Mouse (Mus musculus) liver, adult 2 months (tissue): ENCODE results near the gene Tmem199. TPM values are rescaled to one million over a fixed set of nuclear protein-coding genes. Genes with fewer than 3 reads are reported as not detected.

ENCODE experiments used
- DNase-seq: peaks from one replicate; pipeline ENCODE4 v3.0.0-alpha.2; 2011; ENCODE audit warnings: low read depth, low spot score; ENCODE audit errors: extremely low read depth
- H3K27ac ChIP-seq: fragments of 200-500 bp; replicated peaks from 2 replicates; pipeline ENCODE4 v1.5.1; 2012; ENCODE audit warnings: low read depth, mild to moderate bottlenecking, control low read depth, inconsistent platforms, low read length; ENCODE audit not compliant: insufficient read depth
- H3K27me3 ChIP-seq: fragments of 200-500 bp; 2 replicates; pipeline ENCODE4 v1.6.1; 2012; ENCODE audit warnings: mild to moderate bottlenecking, moderate library complexity, low read length, inconsistent platforms; ENCODE audit not compliant: control insufficient read depth, insufficient read depth
- H3K36me3 ChIP-seq: fragments of 200-500 bp; 2 replicates; pipeline ENCODE4 v1.6.1; 2012; ENCODE audit warnings: low read length, inconsistent platforms; ENCODE audit not compliant: control insufficient read depth, insufficient read depth
- H3K4me1 ChIP-seq: fragments of 200-500 bp; 2 replicates; pipeline ENCODE4 v1.6.1; 2011; ENCODE audit warnings: low read length; ENCODE audit not compliant: control insufficient read depth, insufficient read depth
- H3K4me3 ChIP-seq: fragments of 200-500 bp; 2 replicates; pipeline ENCODE4 v1.5.1; 2011; ENCODE audit warnings: low read depth, mild to moderate bottlenecking, control low read depth, low read length, moderate library complexity; ENCODE audit not compliant: insufficient read depth
- H3K79me2 ChIP-seq: fragments of 200-500 bp; 2 replicates; pipeline ENCODE4 v1.6.1; 2012; ENCODE audit warnings: inconsistent platforms, mild to moderate bottlenecking, low read length, moderate library complexity; ENCODE audit not compliant: control insufficient read depth, insufficient read depth
- H3K9ac ChIP-seq: fragments of 200-500 bp; 2 replicates; pipeline ENCODE4 v1.6.1; 2012; ENCODE audit warnings: low read depth, mild to moderate bottlenecking, control low read depth, inconsistent platforms, low read length
- CTCF ChIP-seq: fragments of 200-500 bp; IDR thresholded peaks from 2 replicates; pipeline ENCODE4 v1.5.1; 2011; ENCODE audit warnings: low read depth, low read length, control low read depth
- POLR2A ChIP-seq: fragments of 200-500 bp; IDR thresholded peaks from 2 replicates; pipeline ENCODE4 v1.6.1; 2011; ENCODE audit warnings: low read length, control low read depth; ENCODE audit not compliant: insufficient read depth; ENCODE audit errors: extremely low read depth
- WGBS: fragments of 180-500 bp; shearing (Covaris S2); methylation state at CpG from one replicate; pipeline ENCODE4 v1.1.7; 2018; 5-methylcytosine and 5-hydroxymethylcytosine counted together
- polyA plus RNA-seq: library from polyadenylated mRNA; depleted of rRNA; stranded (reverse); fragments of >200 nt; gene quantifications from 2 replicates; pipeline ENCODE4 v1.2.3, GENCODE M21; 2012
- total RNA-seq: library from RNA; depleted of rRNA; stranded (reverse); fragments of >200 nt; gene quantifications from 2 replicates; pipeline ENCODE4 v1.2.3, GENCODE M21; 2014

Gene Tmem199
- total and polyA plus RNA-seq, 2 experiments = 6.1 to 7.7 TPM

GRCm38 (mm10) chr11:78521880-78522279 lies 9.9 kb upstream of the Tmem199 start:
- Histone ChIP-seq H3K4me3 (no peak overlapping the region), H3K36me3 (peaks cover 70% of the 10 kb centered on the region), H3K27ac (no peak overlapping the region), H3K79me2 (no peaks in the 10 kb centered on the region), H3K4me1 (no peaks in the 10 kb centered on the region), H3K9ac (no peak overlapping the region), H3K27me3 (no peaks in the 10 kb centered on the region)
- WGBS = 67% methylated on average over 3 of the region's 3 CpGs
- DNase-seq = no peak
- no peak for TF ChIP-seq POLR2A
- no peak for TF ChIP-seq CTCF

DNA sequence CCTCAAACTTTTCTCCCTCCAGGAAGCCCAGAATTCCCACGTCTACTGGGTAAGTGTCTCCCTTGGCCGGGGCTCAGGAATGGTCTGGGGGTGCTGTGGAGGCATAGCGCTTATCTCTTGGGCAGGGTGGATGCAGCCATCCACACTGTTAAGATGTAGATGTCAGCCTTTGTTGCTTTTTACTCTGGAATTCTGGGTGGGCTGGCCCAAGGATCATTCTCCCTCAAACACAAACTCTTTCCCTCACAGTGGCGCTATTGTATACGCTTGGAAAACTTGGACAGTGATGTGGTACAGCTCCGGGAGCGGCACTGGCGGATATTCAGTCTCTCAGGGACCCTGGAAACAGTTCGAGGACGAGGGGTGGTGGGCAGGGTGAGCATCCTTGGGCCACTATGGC lies 7.0 kb upstream of the Tmem199 start:
- no peak for DNase-seq
- WGBS = 91% methylated on average over 10 of the region's 10 CpGs
- H3K27ac ChIP-seq = no peak overlapping the region
- no peaks in the 10 kb centered on the region for H3K27me3 ChIP-seq
- H3K9ac ChIP-seq = no peak overlapping the region
- no peak overlapping the region for H3K4me3 ChIP-seq
- H3K4me1 ChIP-seq = no peaks in the 10 kb centered on the region
- TF ChIP-seq CTCF (no peak), POLR2A (no peak)
- no peaks in the 10 kb centered on the region for H3K79me2 ChIP-seq
- peaks cover 70% of the 10 kb centered on the region for H3K36me3 ChIP-seq

DNA sequence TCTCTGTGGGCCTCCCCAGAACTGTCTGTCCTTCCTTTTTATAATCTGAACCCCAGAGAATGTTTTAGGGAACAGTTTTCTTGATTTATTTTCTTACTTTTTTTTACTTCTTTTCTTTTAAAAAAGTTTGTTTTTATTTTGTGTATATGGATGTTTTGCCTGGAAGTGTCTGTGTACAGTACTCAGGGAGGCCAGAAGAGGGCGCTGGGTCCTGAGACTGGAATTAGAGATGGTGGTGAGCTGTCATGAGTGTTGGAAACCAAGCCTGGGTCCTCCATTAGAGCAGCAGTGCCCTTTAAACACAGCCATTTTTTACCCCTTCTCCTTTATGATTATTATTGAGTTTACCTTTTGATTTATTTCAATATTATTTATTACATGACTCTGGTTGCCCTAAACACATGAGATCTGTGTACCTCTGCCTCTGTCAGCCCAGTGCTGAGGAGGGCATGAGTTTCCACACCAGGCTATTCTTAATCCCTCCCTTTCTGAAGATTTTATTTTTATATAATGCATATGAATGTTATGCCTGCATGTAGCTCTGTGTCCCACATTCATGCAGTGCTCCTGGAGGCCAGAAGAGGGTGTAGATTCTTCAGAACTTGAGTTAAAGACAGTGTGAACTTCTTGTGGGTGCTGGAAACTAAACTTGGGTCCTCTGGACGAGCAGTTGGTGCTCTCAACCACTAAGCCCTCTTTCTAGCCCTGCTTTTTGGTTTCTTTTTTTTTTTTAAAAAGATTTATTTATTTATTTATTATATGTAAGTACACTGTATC lies 3.8 kb upstream of the Tmem199 start:
- Histone ChIP-seq H3K36me3 (peaks cover 40% of the 10 kb centered on the region), H3K9ac (no peak overlapping the region), H3K27me3 (no peaks in the 10 kb centered on the region)

GRCm38 (mm10) chr11:78513106-78513790 lies 1.3 kb upstream of the Tmem199 start:
- DNase-seq = no peak
- 0 out of 2 replicates have a peak overlapping the region, but pooled peaks have one; percentile 32 for H3K9ac ChIP-seq
- no peak overlapping the region for H3K27ac ChIP-seq
- H3K4me3 ChIP-seq = peak overlapping the region; percentile 19; the same call in 1 of the 2 replicates
- H3K79me2 ChIP-seq = peaks cover 3% of the 10 kb centered on the region; the same call in 1 of the 2 replicates
- no peaks in the 10 kb centered on the region for H3K27me3 ChIP-seq
- 65% methylated on average over 3 of the region's 3 CpGs for WGBS
- peaks cover 34% of the 10 kb centered on the region for H3K36me3 ChIP-seq
- H3K4me1 ChIP-seq = 0 out of 2 replicates have a peak, but pooled peaks cover 3% of the 10 kb centered on the region
- TF ChIP-seq POLR2A (no peak), CTCF (no peak)

More for the DNA sequence above, 3.8 kb upstream of the Tmem199 start:
- Histone ChIP-seq H3K4me1 (0 out of 2 replicates have a peak, but pooled peaks cover 3% of the 10 kb centered on the region), H3K4me3 (no peak overlapping the region), H3K79me2 (peaks cover 3% of the 10 kb centered on the region; the same call in 1 of the 2 replicates), H3K27ac (no peak overlapping the region)
- DNase-seq = no peak
- WGBS = 70% methylated on average over 2 of the region's 2 CpGs
- TF ChIP-seq POLR2A (no peak), CTCF (peak; percentile 62)

- H3K4me3 ChIP-seq = no peak overlapping the region
- H3K27ac ChIP-seq = no peak overlapping the region
- 75% methylated on average over 5 of the region's 5 CpGs for WGBS
- TF ChIP-seq CTCF (peak; percentile 54; the same call in 1 of the 2 replicates), POLR2A (no peak)
- no peak for DNase-seq
- H3K36me3 ChIP-seq = peaks cover 19% of the 10 kb centered on the region; the same call in 1 of the 2 replicates
- no peak overlapping the region for H3K9ac ChIP-seq
- H3K79me2 ChIP-seq = peaks cover 3% of the 10 kb centered on the region; the same call in 1 of the 2 replicates
- 0 out of 2 replicates have a peak, but pooled peaks cover 3% of the 10 kb centered on the region for H3K4me1 ChIP-seq
- no peaks in the 10 kb centered on the region for H3K27me3 ChIP-seq
Observed at GRCm38 (mm10) chr11:78509148-78509547, 2.8 kb downstream of the Tmem199 start.

DNA sequence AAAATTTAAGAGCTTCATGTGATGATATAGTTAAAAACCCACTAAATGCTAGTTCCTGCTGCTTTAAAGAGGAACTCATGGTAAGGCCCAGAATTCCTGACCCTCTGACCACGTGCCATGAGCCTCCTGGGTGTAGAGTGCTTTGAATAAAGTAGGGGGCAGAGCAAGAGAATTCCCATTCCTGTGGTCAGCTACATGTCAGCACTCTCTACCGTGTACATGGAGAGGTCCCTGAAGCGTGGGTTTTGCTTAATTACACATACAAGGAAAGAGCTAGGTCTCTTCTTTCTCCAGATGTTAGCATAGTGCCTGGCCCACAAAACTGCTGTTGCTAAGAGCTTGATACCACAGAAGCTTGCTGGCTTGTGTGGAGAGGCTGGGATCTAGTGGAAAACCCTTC lies 6.5 kb downstream of the Tmem199 start:
- DNase-seq = no peak
- TF ChIP-seq POLR2A = no peak
- TF ChIP-seq CTCF = no peak
- peaks cover 26% of the 10 kb centered on the region for H3K36me3 ChIP-seq
- H3K79me2 ChIP-seq = peaks cover 2% of the 10 kb centered on the region; the same call in 1 of the 2 replicates
- H3K4me1 ChIP-seq = peaks cover 15% of the 10 kb centered on the region
- H3K27me3 ChIP-seq = no peaks in the 10 kb centered on the region
- no peak overlapping the region for H3K27ac ChIP-seq
- H3K9ac ChIP-seq = no peak overlapping the region
- 85% methylated on average over 3 of the region's 3 CpGs for WGBS
- no peak overlapping the region for H3K4me3 ChIP-seq
